Mouse (Mus musculus): ENCODE data around the gene Hdac4.

Hdac4 gene

GRCm38 (mm10) chr1:92195360-92196149 is at the start of gene Hdac4:
Hdac4 (minus strand) TSS chr1:92195699.
- no peak for DNase-seq (ENCODE audit: extremely low spot score, low read depth, low spot score)

- no peak for DNase-seq (ENCODE audit: extremely low spot score, low read depth, low spot score)
Observed at GRCm38 (mm10) chr1:92243549-92243948, 48.0 kb upstream of the Hdac4 start.

GRCm38 (mm10) chr1:92240072-92240471 is 44.6 kb upstream of the Hdac4 start:
- DNase-seq (ENCODE audit: extremely low spot score, low read depth, low spot score), result no peak

GRCm38 (mm10) chr1:92235600-92235999 is 40.1 kb upstream of the Hdac4 start:
- no peak for DNase-seq (ENCODE audit: extremely low spot score, low read depth, low spot score)

GRCm38 (mm10) chr1:92225297-92225696 is 29.8 kb upstream of the Hdac4 start:
- DNase-seq (ENCODE audit: extremely low spot score, low read depth, low spot score), result no peak

- no peak for DNase-seq (ENCODE audit: extremely low spot score, low read depth, low spot score)
Observed at GRCm38 (mm10) chr1:92223956-92224891, 28.7 kb upstream of the Hdac4 start.

- DNase-seq (ENCODE audit: extremely low spot score, low read depth, low spot score), result no peak
Observed at GRCm38 (mm10) chr1:92216710-92217109, 21.2 kb upstream of the Hdac4 start.

GRCm38 (mm10) chr1:92215996-92216630 is 20.6 kb upstream of the Hdac4 start:
- no peak for DNase-seq (ENCODE audit: extremely low spot score, low read depth, low spot score)

- no peak for DNase-seq (ENCODE audit: extremely low spot score, low read depth, low spot score)
Observed at GRCm38 (mm10) chr1:92215131-92215638, 19.7 kb upstream of the Hdac4 start.

- no peak for DNase-seq (ENCODE audit: extremely low spot score, low read depth, low spot score)
Observed at GRCm38 (mm10) chr1:92212003-92212750, 16.7 kb upstream of the Hdac4 start.

GRCm38 (mm10) chr1:92202639-92203352 is 7.3 kb upstream of the Hdac4 start:
- no peak for DNase-seq (ENCODE audit: extremely low spot score, low read depth, low spot score)

- DNase-seq (ENCODE audit: extremely low spot score, low read depth, low spot score), result no peak
Observed at GRCm38 (mm10) chr1:92190463-92190862, 5.0 kb downstream of the Hdac4 start.

GRCm38 (mm10) chr1:92187137-92187536 is 8.4 kb downstream of the Hdac4 start:
- DNase-seq (ENCODE audit: extremely low spot score, low read depth, low spot score), result no peak

- DNase-seq (ENCODE audit: extremely low spot score, low read depth, low spot score), result no peak
Observed at GRCm38 (mm10) chr1:92184600-92184999, 10.9 kb downstream of the Hdac4 start.

GRCm38 (mm10) chr1:92183101-92183790 is 12.3 kb downstream of the Hdac4 start:
- DNase-seq (ENCODE audit: extremely low spot score, low read depth, low spot score), result no peak

GRCm38 (mm10) chr1:92181970-92182369 is 13.5 kb downstream of the Hdac4 start:
- no peak for DNase-seq (ENCODE audit: extremely low spot score, low read depth, low spot score)

- DNase-seq (ENCODE audit: extremely low spot score, low read depth, low spot score), result peak; percentile 98
Observed at GRCm38 (mm10) chr1:92180141-92181137, 15.1 kb downstream of the Hdac4 start.

GRCm38 (mm10) chr1:92179489-92180006 is 16.0 kb downstream of the Hdac4 start:
- DNase-seq (ENCODE audit: extremely low spot score, low read depth, low spot score), result no peak

All from hindlimb bud, embryonic 11.5 days (tissue).